Mouse (Mus musculus): ENCODE results near the gene Hnrnpr. TPM values are rescaled to one million over a fixed set of nuclear protein-coding genes. Genes with fewer than 3 reads are reported as not detected.

Gene Hnrnpr
- 54.8 and 57.8 TPM in 2 replicates for polyA plus RNA-seq (2012; rRNA removed)

- H3K27ac ChIP-seq (ENCODE audit: insufficient read depth, low read length), result peak within 1 kb of the TSS; percentile 57
- under 1% methylated on average over 65 of the region's 65 CpGs for WGBS
- TF ChIP-seq POLR2A (IDR thresholded peaks at IDR 0.05; ENCODE audit: borderline replicate concordance, insufficient read depth, low read length) (peak; percentile 73; the same call in 1 of the 2 replicates), CTCF (IDR thresholded peaks at IDR 0.05; ENCODE audit: borderline replicate concordance, insufficient read depth, low read depth, low read length) (no peak)
- no peaks in the 10 kb centered on the region for H3K27me3 ChIP-seq (ENCODE audit: control insufficient read depth, insufficient read depth, low read length)
- peak within 1 kb of the TSS; percentile 69 for H3K4me3 ChIP-seq (replicated peaks; ENCODE audit: insufficient read depth, low read depth, low read length)
- DNase-seq, result peak; percentile 99
- peaks cover 6% of the 10 kb centered on the region; the same call in 1 of the 2 replicates for H3K4me1 ChIP-seq (ENCODE audit: control insufficient read depth, insufficient read depth, low read length)
Observed at GRCm38 (mm10) chr4:136310229-136311041, at the start of gene Hnrnpr. Gene Hnrnpr (plus strand): TSS chr4:136310942.

- TF ChIP-seq CTCF (IDR thresholded peaks at IDR 0.05; ENCODE audit: borderline replicate concordance, insufficient read depth, low read depth, low read length), result no peak
- TF ChIP-seq POLR2A (IDR thresholded peaks at IDR 0.05; ENCODE audit: borderline replicate concordance, insufficient read depth, low read length), result no peak
- DNase-seq, result no peak
- H3K27me3 ChIP-seq (ENCODE audit: control insufficient read depth, insufficient read depth, low read length), result no peaks in the 10 kb centered on the region
- WGBS, result 86% methylated on average over 10 of the region's 10 CpGs
- no peak overlapping the region for H3K4me3 ChIP-seq (replicated peaks; ENCODE audit: insufficient read depth, low read depth, low read length)
- no peak overlapping the region for H3K27ac ChIP-seq (ENCODE audit: insufficient read depth, low read length)
- H3K4me1 ChIP-seq (ENCODE audit: control insufficient read depth, insufficient read depth, low read length), result no peaks in the 10 kb centered on the region
Observed at GRCm38 (mm10) chr4:136261912-136262311, 48.8 kb upstream of the Hnrnpr start.

GRCm38 (mm10) chr4:136263555-136263954 lies 47.2 kb upstream of the Hnrnpr start:
- no peaks in the 10 kb centered on the region for H3K27me3 ChIP-seq (ENCODE audit: control insufficient read depth, insufficient read depth, low read length)
- no peak for TF ChIP-seq POLR2A (IDR thresholded peaks at IDR 0.05; ENCODE audit: borderline replicate concordance, insufficient read depth, low read length)
- DNase-seq, result no peak
- no peak overlapping the region for H3K4me3 ChIP-seq (replicated peaks; ENCODE audit: insufficient read depth, low read depth, low read length)
- no peak overlapping the region for H3K27ac ChIP-seq (ENCODE audit: insufficient read depth, low read length)
- no peaks in the 10 kb centered on the region for H3K4me1 ChIP-seq (ENCODE audit: control insufficient read depth, insufficient read depth, low read length)
- WGBS, result 85% methylated on average over 4 of the region's 4 CpGs

- TF ChIP-seq CTCF (IDR thresholded peaks at IDR 0.05; ENCODE audit: borderline replicate concordance, insufficient read depth, low read depth, low read length), result no peak
- no peak for TF ChIP-seq POLR2A (IDR thresholded peaks at IDR 0.05; ENCODE audit: borderline replicate concordance, insufficient read depth, low read length)
- no peak for DNase-seq
- WGBS, result 84% methylated on average over 9 of the region's 9 CpGs
Observed at GRCm38 (mm10) chr4:136266716-136267343, 43.9 kb upstream of the Hnrnpr start.

GRCm38 (mm10) chr4:136268912-136269311 lies 41.8 kb upstream of the Hnrnpr start:
- H3K27ac ChIP-seq (ENCODE audit: insufficient read depth, low read length), result no peak overlapping the region
- WGBS, result 86% methylated on average over 1 of the region's 1 CpGs
- no peak for DNase-seq
- no peaks in the 10 kb centered on the region for H3K27me3 ChIP-seq (ENCODE audit: control insufficient read depth, insufficient read depth, low read length)
- no peak for TF ChIP-seq POLR2A (IDR thresholded peaks at IDR 0.05; ENCODE audit: borderline replicate concordance, insufficient read depth, low read length)
- no peaks in the 10 kb centered on the region for H3K4me1 ChIP-seq (ENCODE audit: control insufficient read depth, insufficient read depth, low read length)
- H3K4me3 ChIP-seq (replicated peaks; ENCODE audit: insufficient read depth, low read depth, low read length), result no peak overlapping the region

More at GRCm38 (mm10) chr4:136266716-136267343, 43.9 kb upstream of the Hnrnpr start:
- no peaks in the 10 kb centered on the region for H3K4me1 ChIP-seq (ENCODE audit: control insufficient read depth, insufficient read depth, low read length)
- H3K4me3 ChIP-seq (replicated peaks; ENCODE audit: insufficient read depth, low read depth, low read length), result no peak overlapping the region
- no peaks in the 10 kb centered on the region for H3K27me3 ChIP-seq (ENCODE audit: control insufficient read depth, insufficient read depth, low read length)
- no peak overlapping the region for H3K27ac ChIP-seq (ENCODE audit: insufficient read depth, low read length)

GRCm38 (mm10) chr4:136270648-136271047 lies 40.1 kb upstream of the Hnrnpr start:
- Histone ChIP-seq H3K4me3 (replicated peaks; ENCODE audit: insufficient read depth, low read depth, low read length) (no peak overlapping the region), H3K27me3 (ENCODE audit: control insufficient read depth, insufficient read depth, low read length) (no peaks in the 10 kb centered on the region), H3K27ac (ENCODE audit: insufficient read depth, low read length) (no peak overlapping the region), H3K4me1 (ENCODE audit: control insufficient read depth, insufficient read depth, low read length) (no peaks in the 10 kb centered on the region)
- WGBS, result 74% methylated on average over 8 of the region's 8 CpGs
- TF ChIP-seq POLR2A (IDR thresholded peaks at IDR 0.05; ENCODE audit: borderline replicate concordance, insufficient read depth, low read length), result no peak
- TF ChIP-seq CTCF (IDR thresholded peaks at IDR 0.05; ENCODE audit: borderline replicate concordance, insufficient read depth, low read depth, low read length), result no peak
- DNase-seq, result no peak

- 92% methylated on average over 8 of the region's 8 CpGs for WGBS
- Histone ChIP-seq H3K27ac (ENCODE audit: insufficient read depth, low read length) (no peak overlapping the region), H3K27me3 (ENCODE audit: control insufficient read depth, insufficient read depth, low read length) (no peaks in the 10 kb centered on the region), H3K4me3 (replicated peaks; ENCODE audit: insufficient read depth, low read depth, low read length) (no peak overlapping the region), H3K4me1 (ENCODE audit: control insufficient read depth, insufficient read depth, low read length) (no peaks in the 10 kb centered on the region; the same call in 1 of the 2 replicates)
- DNase-seq, result no peak
- TF ChIP-seq POLR2A (IDR thresholded peaks at IDR 0.05; ENCODE audit: borderline replicate concordance, insufficient read depth, low read length) (no peak), CTCF (IDR thresholded peaks at IDR 0.05; ENCODE audit: borderline replicate concordance, insufficient read depth, low read depth, low read length) (no peak)
Observed at GRCm38 (mm10) chr4:136281097-136281496, 29.6 kb upstream of the Hnrnpr start.

- H3K4me1 ChIP-seq (ENCODE audit: control insufficient read depth, insufficient read depth, low read length), result peaks cover 1% of the 10 kb centered on the region; the same call in 1 of the 2 replicates
- H3K4me3 ChIP-seq (replicated peaks; ENCODE audit: insufficient read depth, low read depth, low read length), result no peak overlapping the region
- DNase-seq, result no peak
- no peak for TF ChIP-seq CTCF (IDR thresholded peaks at IDR 0.05; ENCODE audit: borderline replicate concordance, insufficient read depth, low read depth, low read length)
- WGBS, result 84% methylated on average over 9 of the region's 9 CpGs
- no peaks in the 10 kb centered on the region for H3K27me3 ChIP-seq (ENCODE audit: control insufficient read depth, insufficient read depth, low read length)
- no peak overlapping the region for H3K27ac ChIP-seq (ENCODE audit: insufficient read depth, low read length)
Observed at GRCm38 (mm10) chr4:136281611-136282010, 29.1 kb upstream of the Hnrnpr start.
